Mouse (Mus musculus) liver, adult (tissue): ENCODE measurements at regions not wholly inside any gene's neighbourhood (a gene's known extent, or its start where the extent isn't known, plus 50 kb on each side); places are given as distances from the start of the nearest gene placed in this dataset.
A peak's percentile ranks its signal among the peaks of the same experiment; 100 is the strongest.

Source experiments
- GATA4 ChIP-seq: IDR thresholded peaks from 2 replicates; pipeline ENCODE4 v1.6.1; 2014; ENCODE audit warnings: mild to moderate bottlenecking, low read length; ENCODE audit not compliant: insufficient replicate concordance

- TF ChIP-seq GATA4, result no peak
These were observed 78.4 kb upstream of the Nav3 start for GRCm38 (mm10) chr10:110534387-110534786.

DNA sequence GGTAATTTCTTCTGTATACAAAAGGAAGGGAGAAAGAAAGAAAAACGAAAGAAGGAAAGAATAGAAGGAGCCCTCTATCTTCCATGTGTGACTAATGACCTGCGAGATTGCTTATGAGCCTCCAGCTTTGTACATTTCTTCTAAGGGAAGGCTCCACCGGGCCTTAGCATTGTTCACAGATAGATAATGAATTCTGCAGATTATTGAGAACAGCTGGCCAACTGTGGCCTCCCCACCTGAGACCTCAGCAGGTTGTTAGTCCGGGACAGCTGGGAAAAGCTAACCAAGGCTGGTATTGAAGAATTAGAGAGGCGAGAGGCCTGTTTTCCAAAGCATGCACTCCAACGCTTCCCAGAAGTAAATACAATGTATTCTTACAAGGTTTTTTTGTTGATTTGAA, 86.7 kb upstream of the Nav3 start:
- TF ChIP-seq GATA4, result no peak

GRCm38 (mm10) chr10:110548391-110548790, 92.4 kb upstream of the Nav3 start:
- no peak for TF ChIP-seq GATA4

DNA sequence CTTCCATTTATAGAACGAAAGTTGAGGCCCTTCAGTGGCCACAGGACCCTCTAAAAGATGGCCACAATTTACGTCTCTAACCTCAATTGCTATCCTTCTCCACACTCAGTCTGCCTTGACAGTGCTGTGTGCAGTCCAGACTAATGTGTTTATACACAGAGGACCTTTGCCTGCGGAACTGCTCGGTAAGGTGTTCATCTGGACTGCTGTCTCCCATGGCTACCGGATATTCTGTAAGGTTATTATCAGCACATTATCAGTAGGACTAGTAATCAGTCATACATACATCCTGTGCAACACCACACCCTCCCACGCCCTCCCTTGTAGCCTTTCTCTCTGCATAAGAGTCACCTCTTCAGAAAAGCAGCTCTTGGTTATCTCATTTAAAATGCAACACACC, 98.0 kb upstream of the Nav3 start:
- TF ChIP-seq GATA4, result no peak

- no peak for TF ChIP-seq GATA4
These were observed 100.4 kb upstream of the Nav3 start for GRCm38 (mm10) chr10:110556326-110556883.

DNA sequence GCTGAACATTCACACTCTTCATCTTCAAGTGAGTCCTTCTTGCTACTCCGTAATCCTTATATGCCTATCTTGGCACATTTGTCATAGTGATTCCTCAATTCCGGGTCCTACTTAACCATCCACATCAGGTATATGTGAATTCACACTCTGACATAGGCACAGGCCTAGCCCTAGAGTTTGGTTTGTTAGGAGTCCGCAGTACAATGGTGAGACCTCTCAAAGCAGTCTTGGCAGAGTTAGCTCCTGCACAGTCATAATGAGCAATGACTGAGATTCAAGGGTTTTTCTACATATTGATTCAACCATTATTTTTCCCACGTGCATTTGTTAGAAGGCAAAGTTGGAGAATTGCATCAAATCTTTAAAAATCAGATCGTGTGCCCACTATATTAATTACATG, 107.1 kb upstream of the Nav3 start:
- TF ChIP-seq GATA4, result no peak

DNA sequence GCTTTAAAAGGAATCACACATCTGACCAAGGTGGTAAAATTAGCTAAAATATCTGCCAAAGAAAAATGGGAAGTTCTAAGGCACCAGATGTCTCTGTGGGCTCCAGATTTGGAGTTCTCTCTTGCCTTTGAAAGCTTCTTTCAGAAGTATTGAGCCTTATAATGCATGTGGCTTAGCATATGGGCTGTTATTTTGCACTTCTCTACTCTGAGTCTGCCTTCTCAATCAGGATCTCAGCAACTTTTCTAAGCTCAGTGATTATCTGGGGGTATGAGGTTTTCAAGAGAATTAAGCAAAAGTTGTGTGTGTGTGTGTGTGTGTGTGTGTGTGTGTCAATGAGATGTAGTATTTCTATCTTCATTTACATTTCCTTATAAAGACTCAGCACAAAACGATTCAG, 107.6 kb upstream of the Nav3 start:
- TF ChIP-seq GATA4, result no peak

DNA sequence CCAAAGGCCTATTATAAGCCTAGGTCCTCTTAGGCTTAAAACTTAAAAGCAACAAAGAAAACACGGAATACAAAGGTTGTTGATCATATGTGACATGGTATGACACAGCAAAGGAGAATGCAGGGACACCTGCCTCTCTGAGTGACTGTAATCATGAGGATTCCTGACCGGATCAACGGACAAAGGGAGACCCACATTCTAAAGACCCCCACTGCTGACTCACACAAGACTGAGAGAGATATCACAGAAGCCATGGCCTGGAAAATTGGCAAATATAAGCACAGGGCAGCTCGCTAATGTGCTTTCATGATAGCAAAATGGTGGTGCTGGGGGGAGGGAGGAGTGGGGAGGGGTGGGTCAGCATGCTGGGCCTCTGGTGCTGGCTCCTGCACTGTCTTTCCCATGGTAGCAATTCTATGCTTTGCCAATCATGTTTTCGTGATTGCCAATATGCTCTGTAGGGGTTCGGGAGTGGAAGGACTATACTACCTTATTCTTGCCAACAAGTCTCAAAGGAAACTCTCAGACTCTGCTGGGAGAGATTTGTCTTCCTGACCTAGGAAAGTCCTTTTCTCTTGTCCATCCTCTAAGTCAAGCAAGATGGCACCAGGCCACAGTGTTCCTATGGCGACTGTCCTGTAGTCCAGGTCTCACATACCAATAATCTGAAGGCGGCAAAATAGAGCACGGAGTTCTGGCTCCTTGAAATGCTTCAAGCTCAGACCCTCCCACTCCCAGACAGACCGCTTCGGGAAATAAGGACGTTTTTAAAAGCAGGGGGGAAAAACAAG, 110.5 kb upstream of the Nav3 start:
- TF ChIP-seq GATA4, result no peak

DNA sequence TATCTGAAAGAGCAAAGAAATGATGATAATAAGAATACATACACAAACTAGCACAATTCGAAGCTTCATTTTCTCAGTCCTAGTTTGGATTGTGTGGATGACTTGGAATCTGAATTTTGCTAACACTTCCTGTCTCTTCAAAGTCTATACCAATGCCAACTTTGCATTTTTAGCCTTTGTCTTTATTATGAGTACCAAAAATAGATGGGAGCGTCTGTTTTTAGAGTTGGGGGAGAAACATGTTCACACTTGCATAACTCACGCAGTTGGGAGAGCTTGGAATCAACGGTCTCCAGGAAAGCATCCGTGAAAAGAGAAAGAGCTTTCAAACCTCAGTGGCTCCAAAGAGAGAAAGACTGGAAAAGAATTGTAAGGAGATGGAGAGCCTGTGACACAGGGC, 114.5 kb upstream of the Nav3 start:
- no peak for TF ChIP-seq GATA4

DNA sequence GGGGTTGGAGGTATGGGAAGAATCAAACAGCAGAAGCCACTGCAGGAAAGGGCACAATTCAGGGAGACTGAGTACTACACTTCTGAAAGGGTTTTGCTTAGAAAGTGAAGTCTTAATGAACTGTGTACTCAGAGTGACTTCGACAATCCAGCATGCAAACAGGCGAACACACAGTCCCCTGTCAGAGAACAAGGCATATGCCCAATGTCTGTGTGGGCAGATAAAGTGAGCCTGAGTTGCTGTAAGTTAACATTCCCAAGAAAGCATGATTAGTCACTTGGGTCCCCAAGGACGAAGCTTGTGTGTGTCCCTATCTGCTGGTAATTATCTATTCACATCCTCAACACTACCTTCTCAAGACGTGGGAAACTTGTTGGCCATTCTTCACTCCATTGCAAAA, 115.2 kb upstream of the Nav3 start:
- no peak for TF ChIP-seq GATA4

GRCm38 (mm10) chr10:110573530-110573929, 117.5 kb upstream of the Nav3 start:
- TF ChIP-seq GATA4, result no peak

GRCm38 (mm10) chr10:110586029-110586428, 130.0 kb upstream of the Nav3 start:
- TF ChIP-seq GATA4, result no peak

DNA sequence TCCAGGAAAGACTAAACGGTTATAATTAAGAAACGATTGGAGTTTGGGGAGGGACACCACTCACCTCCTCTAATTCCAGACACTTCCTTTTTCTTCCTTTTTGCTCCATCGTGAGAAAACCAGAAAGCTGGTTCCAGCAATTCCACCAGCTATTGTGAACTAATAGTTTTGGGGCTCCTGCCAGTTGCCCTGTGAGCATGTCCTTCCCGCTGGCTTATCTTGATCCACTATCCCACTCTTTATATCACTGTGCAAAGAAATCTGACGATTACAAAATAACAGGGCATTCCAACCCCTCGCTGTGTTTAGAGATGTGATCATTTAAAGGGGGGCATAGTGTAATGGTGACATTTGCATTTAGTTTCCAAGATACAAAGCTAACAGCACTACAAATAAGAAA, 130.5 kb upstream of the Nav3 start:
- TF ChIP-seq GATA4, result no peak

- TF ChIP-seq GATA4, result no peak
These were observed 131.5 kb upstream of the Nav3 start for GRCm38 (mm10) chr10:110587529-110587928.

- TF ChIP-seq GATA4, result peak; percentile 63; the same call in 1 of the 2 replicates
These were observed 144.4 kb upstream of the Nav3 start for GRCm38 (mm10) chr10:110600352-110600853.

DNA sequence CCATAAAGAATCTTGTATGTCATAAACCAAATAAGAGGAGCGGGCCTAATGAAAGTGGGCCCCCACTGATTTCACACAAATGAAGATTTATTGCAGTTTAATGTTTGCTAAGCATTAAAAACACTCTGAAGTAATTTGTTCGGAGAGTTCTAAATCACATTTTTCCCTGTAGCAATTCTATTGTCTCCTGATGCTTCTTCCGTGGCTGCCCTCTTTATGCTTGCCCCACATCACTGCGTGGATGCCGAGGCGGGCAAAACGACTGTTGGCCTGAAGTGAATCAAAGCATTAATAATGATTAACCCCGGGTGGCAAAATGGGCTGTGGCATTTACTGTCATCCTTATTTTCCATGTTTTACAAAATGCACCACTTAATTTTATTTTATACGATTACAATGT, 134.9 kb upstream of the E2f7 start:
- TF ChIP-seq GATA4, result no peak

GRCm38 (mm10) chr10:110617004-110617403, 128.2 kb upstream of the E2f7 start:
- no peak for TF ChIP-seq GATA4

GRCm38 (mm10) chr10:110619193-110619592, 126.0 kb upstream of the E2f7 start:
- no peak for TF ChIP-seq GATA4
